Mouse (Mus musculus) forebrain, embryonic 12.5 days (tissue): ENCODE measurements at regions not wholly inside any gene's neighbourhood (a gene's known extent, or its start where the extent isn't known, plus 50 kb on each side); places are given as distances from the start of the nearest gene placed in this dataset.
A peak's percentile ranks its signal among the peaks of the same experiment; 100 is the strongest.

Experiments
- ATAC-seq: fragments of 200-750 bp; cut with Nextera tagmentation; 2 replicates; pipeline ENCODE4 v1.8.0; 2017; ENCODE audit warnings: moderate TSS enrichment; ENCODE audit not compliant: low FRiP score
- H3K27ac ChIP-seq: fragments of 300-500 bp; sonication (generic); 2 replicates; pipeline ENCODE4 v1.5.1; 2016; ENCODE audit warnings: mild to moderate bottlenecking
- H3K27me3 ChIP-seq: fragments of 300-500 bp; sonication (generic); 2 replicates; pipeline ENCODE4 v1.6.1; 2016; ENCODE audit warnings: mild to moderate bottlenecking
- H3K36me3 ChIP-seq: fragments of 300-500 bp; sonication (generic); replicated peaks from 2 replicates; pipeline ENCODE4 v1.6.1; 2016; ENCODE audit warnings: mild to moderate bottlenecking
- H3K4me1 ChIP-seq: fragments of 300-500 bp; sonication (generic); 2 replicates; pipeline ENCODE4 v1.6.1; 2016
- H3K4me2 ChIP-seq: fragments of 300-500 bp; sonication (generic); 2 replicates; pipeline ENCODE4 v1.6.1; 2016; ENCODE audit warnings: mild to moderate bottlenecking, moderate library complexity
- H3K4me3 ChIP-seq: fragments of 300-500 bp; sonication (generic); replicated peaks from 2 replicates; pipeline ENCODE4 v1.5.1; 2016; ENCODE audit warnings: mild to moderate bottlenecking
- H3K9ac ChIP-seq: fragments of 300-500 bp; sonication (generic); 2 replicates; pipeline ENCODE4 v1.6.1; 2016; ENCODE audit warnings: mild to moderate bottlenecking
- H3K9me3 ChIP-seq: fragments of 300-500 bp; sonication (generic); 2 replicates; pipeline ENCODE4 v1.6.1; 2016
- WGBS: fragments of 180-500 bp; shearing (Covaris S2); methylation state at CpG from one replicate; pipeline ENCODE4 v1.1.7; 2016; 5-methylcytosine and 5-hydroxymethylcytosine counted together

DNA sequence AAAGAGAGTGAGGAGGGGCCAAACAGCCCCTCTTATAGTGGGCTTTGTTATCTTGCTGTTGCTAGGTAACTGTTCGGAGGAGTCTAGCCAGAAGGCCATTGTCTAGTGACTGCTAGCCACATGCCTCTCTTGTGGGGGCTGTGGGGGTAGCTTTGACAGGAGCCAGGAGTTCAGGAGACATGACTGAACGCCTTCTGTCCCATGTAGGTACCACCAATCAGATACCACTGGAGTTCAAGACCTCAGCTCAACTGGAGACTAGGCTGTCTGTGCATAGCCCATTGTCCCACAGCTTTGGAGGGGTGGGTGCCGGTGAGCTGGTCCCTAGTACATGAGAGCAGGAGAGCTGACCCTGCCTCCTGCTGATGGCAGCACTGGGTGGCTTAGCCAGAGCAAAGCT lies 82.4 kb upstream of the Unc93a2 start:
- Histone ChIP-seq H3K4me3 (no peak overlapping the region), H3K9me3 (no peaks in the 10 kb centered on the region), H3K9ac (no peak overlapping the region), H3K36me3 (no peaks in the 10 kb centered on the region), H3K27me3 (peaks cover 4% of the 10 kb centered on the region; the same call in 1 of the 2 replicates), H3K27ac (no peak overlapping the region), H3K4me1 (peaks cover 13% of the 10 kb centered on the region), H3K4me2 (no peak overlapping the region)
- WGBS, result 17% methylated on average over 3 of the region's 3 CpGs
- ATAC-seq, result no peak; the same call in 1 of the 2 replicates

DNA sequence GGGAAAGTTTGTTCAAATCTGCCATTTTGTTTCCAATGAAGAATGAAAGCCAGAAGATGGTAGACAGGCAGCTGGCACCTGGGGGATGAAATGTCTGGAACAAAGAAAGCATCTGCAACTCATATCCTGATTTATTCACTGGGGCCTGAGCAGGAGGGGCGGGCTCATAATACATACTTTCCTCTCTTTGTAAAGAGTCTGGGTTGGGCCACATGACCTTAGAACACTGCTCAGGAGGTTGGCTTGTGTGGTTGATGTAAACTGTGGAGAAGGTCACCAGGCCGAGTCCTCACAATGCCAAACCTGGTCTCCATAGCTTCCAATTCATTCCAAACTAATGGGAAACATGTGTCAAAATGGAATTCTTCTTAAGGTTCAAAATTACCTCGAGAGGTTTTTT lies 79.6 kb upstream of the Unc93a2 start:
- ATAC-seq, result no peak
- Histone ChIP-seq H3K4me1 (peaks cover 22% of the 10 kb centered on the region), H3K9ac (no peak overlapping the region), H3K36me3 (no peaks in the 10 kb centered on the region), H3K27me3 (peaks cover 4% of the 10 kb centered on the region; the same call in 1 of the 2 replicates), H3K9me3 (no peaks in the 10 kb centered on the region), H3K4me3 (no peak overlapping the region), H3K27ac (no peak overlapping the region), H3K4me2 (no peak overlapping the region)
- WGBS, result 79% methylated on average over 3 of the region's 3 CpGs

DNA sequence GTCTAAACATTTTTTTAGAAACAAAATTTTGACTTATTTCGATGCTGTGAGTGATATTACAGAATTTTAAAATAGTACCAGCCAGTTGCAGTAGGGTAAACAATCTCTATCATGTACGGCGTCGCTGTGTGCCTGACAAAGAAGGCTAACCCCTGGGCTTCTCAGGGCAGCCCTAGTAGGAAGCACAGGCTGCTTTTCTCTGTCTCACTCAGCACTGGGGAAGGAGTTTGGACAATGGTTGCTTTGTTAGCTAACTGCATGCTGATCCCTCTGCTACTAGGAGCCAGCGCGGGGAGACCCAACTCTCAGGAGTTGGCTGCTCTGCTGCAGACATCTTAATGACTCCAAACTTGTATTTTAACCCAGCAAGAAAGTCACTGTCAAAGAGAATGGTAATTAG lies 75.9 kb upstream of the Unc93a2 start:
- no peak overlapping the region for H3K4me2 ChIP-seq
- peaks cover 8% of the 10 kb centered on the region for H3K4me1 ChIP-seq
- H3K9ac ChIP-seq, result no peak overlapping the region
- peaks cover 4% of the 10 kb centered on the region; the same call in 1 of the 2 replicates for H3K27me3 ChIP-seq
- H3K27ac ChIP-seq, result 0 out of 2 replicates have a peak overlapping the region, but pooled peaks have one; percentile 53
- no peaks in the 10 kb centered on the region for H3K9me3 ChIP-seq
- WGBS, result 5% methylated on average over 6 of the region's 6 CpGs
- no peak overlapping the region for H3K4me3 ChIP-seq
- H3K36me3 ChIP-seq, result no peaks in the 10 kb centered on the region
- 0 out of 2 replicates have a peak, but pooled peaks have one; percentile 49 for ATAC-seq

DNA sequence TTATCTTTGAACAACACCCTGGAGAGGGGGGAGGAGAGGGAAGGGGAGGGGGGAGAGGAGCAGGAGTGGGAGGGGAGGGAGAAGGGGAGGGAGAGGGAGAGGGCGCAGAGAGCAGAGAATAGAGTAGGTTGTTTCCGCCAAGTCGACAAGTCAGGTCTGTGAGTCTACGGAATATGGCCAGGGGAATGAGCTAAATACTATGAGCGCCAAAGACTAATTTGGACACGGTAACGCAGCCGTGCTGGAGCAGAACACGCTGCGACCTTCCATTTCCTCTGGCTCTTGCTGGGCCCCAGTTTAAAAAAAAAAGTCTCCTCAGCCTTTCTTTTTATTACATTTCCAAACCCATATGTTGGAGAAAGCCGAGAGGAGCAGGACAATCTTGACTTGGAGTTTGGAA lies 71.7 kb upstream of the Unc93a2 start:
- Histone ChIP-seq H3K4me1 (peaks cover 8% of the 10 kb centered on the region), H3K4me3 (no peak overlapping the region), H3K27me3 (no peaks in the 10 kb centered on the region), H3K4me2 (no peak overlapping the region), H3K27ac (no peak overlapping the region), H3K9ac (no peak overlapping the region), H3K36me3 (no peaks in the 10 kb centered on the region), H3K9me3 (no peaks in the 10 kb centered on the region)
- no peak for ATAC-seq
- 90% methylated on average over 11 of the region's 11 CpGs for WGBS

DNA sequence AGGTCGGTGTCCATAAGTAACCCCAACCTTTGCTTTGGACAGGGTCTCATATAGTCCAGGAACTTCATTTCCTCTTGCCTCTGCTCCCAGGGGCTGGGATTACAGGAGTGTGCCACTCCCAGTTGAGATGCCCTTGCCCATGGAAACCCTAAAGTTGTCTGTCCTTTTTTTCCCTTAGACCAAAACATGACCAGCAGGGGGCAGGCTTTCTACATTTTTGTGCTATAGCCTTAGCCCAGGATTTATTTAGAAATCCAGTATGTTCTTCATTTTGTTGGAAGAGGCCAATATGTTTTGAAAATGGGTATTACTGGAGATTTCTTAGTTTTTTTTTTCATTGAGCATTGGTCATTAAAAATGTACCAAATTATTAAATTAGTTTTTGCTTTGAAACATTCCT lies 58.6 kb upstream of the Unc93a2 start:
- Histone ChIP-seq H3K27me3 (no peaks in the 10 kb centered on the region), H3K4me3 (no peak overlapping the region), H3K9ac (no peak overlapping the region), H3K27ac (no peak overlapping the region), H3K9me3 (no peaks in the 10 kb centered on the region), H3K4me2 (no peak overlapping the region), H3K4me1 (no peaks in the 10 kb centered on the region), H3K36me3 (no peaks in the 10 kb centered on the region)
- 62% methylated on average over 1 of the region's 1 CpGs for WGBS
- no peak for ATAC-seq

DNA sequence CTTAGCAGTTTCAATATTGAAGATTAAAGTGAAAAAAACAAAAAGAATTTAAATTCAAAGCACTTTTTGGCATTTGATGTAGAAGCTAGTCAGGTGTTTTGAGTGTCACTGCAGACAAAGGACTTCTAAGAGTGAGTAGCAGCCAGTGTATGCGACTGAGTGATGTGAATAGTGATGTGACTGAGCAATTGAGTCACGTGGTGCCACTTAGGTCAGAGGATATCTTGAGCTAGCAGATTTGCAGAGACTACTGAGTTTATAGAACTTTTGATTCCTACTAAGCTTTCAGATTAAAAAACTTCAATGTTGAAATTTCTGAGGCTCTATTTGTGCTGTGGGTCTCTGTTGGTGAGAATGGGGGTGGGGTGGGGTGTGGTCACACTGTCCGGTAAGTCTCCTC lies 49.8 kb upstream of the Unc93a2 start:
- H3K27ac ChIP-seq, result no peak overlapping the region
- H3K4me1 ChIP-seq, result no peaks in the 10 kb centered on the region
- H3K4me2 ChIP-seq, result no peak overlapping the region
- 67% methylated on average over 3 of the region's 3 CpGs for WGBS
- no peaks in the 10 kb centered on the region for H3K36me3 ChIP-seq
- H3K4me3 ChIP-seq, result no peak overlapping the region
- H3K9ac ChIP-seq, result no peak overlapping the region
- no peaks in the 10 kb centered on the region for H3K9me3 ChIP-seq
- no peak for ATAC-seq
- no peaks in the 10 kb centered on the region for H3K27me3 ChIP-seq
